Mouse (Mus musculus): Measurements from ENCODE around the gene Hsp90aa1.
"Not testable (repeated sequence)": the region's sequence is repeated elsewhere in the genome, so short reads cannot be mapped to it uniquely, and the experiment has no call there.

Gene Hsp90aa1

GRCm38 (mm10) chr12:110698523-110699170, 3.9 kb downstream of the Hsp90aa1 start:
- no peak for DNase-seq (ENCODE audit: low read depth)

- DNase-seq (ENCODE audit: low read depth): no peak
Measured at GRCm38 (mm10) chr12:110698080-110698479, 4.4 kb downstream of the Hsp90aa1 start.

DNA sequence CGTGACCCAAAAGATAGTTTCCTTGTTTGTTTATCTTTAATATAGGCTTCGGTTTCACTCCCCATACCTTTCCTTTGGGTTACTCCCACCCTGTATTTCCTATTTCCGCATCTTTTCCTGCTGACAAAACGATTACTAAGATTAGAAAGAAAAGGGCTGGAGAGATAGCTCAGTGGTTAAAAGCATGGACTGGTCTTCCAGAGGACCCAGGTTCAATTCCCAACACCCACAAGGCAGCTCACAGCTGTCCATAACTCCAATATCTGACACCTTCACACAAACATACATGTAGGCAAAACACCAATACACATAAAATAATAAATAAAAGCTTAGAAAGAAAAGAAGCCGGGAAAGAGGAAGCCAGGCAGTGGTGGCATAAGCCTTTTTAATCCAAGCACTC, 5.1 kb downstream of the Hsp90aa1 start:
- no peak for DNase-seq (ENCODE audit: low read depth)

GRCm38 (mm10) chr12:110696975-110697400, 5.5 kb downstream of the Hsp90aa1 start:
- no peak for DNase-seq (ENCODE audit: low read depth)

- DNase-seq (ENCODE audit: low read depth): peak; percentile 99
Measured at GRCm38 (mm10) chr12:110696173-110696974, 6.2 kb downstream of the Hsp90aa1 start.

- DNase-seq (ENCODE audit: low read depth): peak; percentile 70
Measured at GRCm38 (mm10) chr12:110695676-110696171, 6.8 kb downstream of the Hsp90aa1 start.

GRCm38 (mm10) chr12:110693378-110693777, 9.2 kb downstream of the Hsp90aa1 start:
- DNase-seq (ENCODE audit: low read depth): not testable (repeated sequence)

DNA sequence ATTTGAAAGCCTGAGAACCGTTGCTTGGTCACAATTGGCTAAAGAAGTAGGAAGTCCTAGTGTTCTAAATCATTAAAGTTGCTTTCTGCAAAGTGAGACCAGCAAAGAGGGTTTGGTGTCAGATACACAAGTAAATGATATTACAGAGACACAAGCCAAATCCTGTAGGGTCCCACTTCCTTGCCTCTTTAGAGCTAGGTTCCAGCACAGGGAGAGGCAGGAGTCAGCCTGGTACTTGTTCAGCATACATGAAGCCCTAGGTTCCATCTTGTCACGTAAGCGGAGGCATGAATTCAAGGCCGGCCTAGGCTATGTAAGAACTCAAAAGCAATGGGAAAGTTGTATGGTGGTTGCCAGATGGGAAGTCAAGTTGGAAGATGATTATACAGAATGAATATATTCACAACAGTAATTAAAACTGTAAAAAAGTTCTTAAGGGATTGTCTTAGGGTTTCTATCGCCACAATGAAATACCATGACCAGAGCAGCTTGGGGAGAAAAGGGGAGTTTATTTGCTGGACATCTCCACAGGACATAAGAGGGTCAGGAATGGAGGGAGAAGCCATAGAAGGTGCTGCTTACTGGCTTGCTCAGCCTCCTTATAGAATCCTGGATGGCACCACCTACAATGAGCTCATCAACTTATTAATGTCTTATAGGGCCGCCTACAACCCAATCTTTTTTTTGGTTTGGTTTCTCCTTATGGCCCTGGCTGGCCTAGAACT, 12.4 kb downstream of the Hsp90aa1 start:
- DNase-seq (ENCODE audit: low read depth): no peak

DNA sequence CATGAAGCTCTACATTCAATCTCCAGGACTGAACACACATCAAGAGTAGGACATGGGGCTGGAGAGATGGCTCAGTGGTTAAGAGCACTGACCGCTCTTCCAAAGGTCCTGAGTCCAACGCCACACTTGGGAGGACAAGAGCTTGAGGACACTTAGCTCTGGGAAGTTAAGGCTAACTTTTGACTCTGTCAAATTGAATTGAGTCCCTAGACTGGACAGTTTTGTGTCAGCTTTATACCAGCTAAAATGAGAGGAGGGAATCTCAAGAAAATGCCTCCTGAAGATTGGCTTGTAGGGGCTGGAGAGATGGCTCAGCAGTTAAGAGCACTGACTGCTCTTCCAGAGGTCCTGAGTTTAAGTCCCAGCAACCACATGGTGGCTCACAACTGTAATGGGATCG, 13.6 kb downstream of the Hsp90aa1 start:
- not testable (repeated sequence) for DNase-seq (ENCODE audit: low read depth)

DNA sequence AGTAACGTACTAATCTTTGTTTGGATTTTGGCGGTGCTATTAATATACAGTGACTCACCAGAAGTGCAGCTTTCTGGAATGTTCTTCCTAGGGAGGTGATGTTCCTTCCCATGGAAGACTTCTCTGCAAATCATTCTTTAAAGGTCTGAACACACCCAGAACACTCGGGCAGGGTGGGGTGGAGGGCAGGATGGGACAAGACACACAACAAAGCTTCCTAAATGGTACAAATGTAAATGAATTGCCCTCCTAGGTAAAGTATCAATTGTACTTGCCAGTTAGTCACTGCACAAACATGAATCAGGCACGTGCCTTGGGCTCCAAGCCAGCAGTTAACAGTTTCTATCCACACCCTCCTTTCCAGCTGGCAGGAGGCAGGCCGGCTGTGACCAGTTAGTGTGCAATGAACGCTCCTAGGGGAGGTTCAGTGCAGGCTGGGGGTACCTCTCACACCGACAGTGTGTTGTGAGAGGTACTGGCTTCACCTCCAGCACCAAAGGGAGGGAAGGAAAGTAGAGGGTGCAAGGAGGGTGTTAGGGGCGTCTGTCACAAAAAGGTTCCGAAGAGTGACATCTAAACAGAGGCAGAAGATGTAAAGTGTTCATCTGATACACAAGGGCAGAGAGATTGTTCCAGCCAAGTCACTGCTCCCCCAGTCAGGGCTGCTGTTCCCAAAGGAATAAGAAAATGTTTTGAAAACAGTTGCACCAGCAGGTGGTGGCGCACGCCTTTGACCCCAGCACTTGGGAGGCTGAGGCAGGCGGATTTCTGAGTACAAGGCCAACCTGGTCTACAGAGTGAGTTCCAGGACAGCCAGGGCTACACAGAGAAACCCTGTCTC, 14.4 kb downstream of the Hsp90aa1 start:
- peak; percentile 97 for DNase-seq (ENCODE audit: low read depth)

- no peak for DNase-seq (ENCODE audit: low read depth)
Measured at GRCm38 (mm10) chr12:110683580-110683979, 18.9 kb downstream of the Hsp90aa1 start.

- DNase-seq (ENCODE audit: low read depth): no peak
Measured at GRCm38 (mm10) chr12:110682561-110683299, 19.8 kb downstream of the Hsp90aa1 start, which contains the start of gene 1700001K19Rik. 1700001K19Rik (minus strand) TSS chr12:110682619.

DNA sequence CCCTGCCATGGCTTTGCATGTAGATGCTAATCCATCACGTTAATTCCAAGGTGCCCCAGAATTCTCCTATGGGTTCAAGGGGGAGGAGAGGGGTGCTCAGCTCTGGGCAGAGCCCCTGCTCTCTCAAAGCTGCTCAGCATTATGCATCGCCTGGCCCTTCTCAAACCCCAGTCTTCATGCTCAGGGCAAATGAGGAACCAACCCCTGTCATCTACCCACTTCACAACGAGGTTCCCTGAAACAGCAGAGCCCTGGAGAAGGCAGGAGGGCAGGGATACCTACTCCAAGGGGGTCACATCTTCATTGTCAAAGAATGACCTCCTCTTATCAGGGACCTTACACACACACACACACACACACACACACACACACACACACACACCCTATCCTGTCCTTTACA, 20.6 kb downstream of the Hsp90aa1 start:
- DNase-seq (ENCODE audit: low read depth): no peak

GRCm38 (mm10) chr12:110681191-110681590, 21.3 kb downstream of the Hsp90aa1 start:
- peak; percentile 69 for DNase-seq (ENCODE audit: low read depth)

DNA sequence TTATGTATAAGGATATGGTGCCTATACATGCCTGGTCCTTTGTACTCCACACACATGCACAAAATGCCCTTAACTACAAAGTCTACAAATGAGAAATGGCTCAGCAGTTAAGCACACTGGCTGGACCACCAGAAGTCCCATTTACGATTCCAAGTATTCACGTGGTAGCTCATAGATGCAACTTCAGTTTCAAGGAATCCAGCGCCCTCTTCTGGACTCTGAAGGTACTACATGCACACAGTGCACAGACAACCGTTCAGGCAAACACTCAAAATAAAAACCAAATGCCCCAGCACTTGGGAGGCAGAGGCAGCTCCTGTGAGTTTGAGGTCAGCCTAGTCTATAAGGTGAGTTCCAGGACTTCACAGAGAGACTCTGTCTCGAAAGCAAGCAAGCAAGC, 28.3 kb downstream of the Hsp90aa1 start:
- peak; percentile 49 for DNase-seq (ENCODE audit: low read depth)

DNA sequence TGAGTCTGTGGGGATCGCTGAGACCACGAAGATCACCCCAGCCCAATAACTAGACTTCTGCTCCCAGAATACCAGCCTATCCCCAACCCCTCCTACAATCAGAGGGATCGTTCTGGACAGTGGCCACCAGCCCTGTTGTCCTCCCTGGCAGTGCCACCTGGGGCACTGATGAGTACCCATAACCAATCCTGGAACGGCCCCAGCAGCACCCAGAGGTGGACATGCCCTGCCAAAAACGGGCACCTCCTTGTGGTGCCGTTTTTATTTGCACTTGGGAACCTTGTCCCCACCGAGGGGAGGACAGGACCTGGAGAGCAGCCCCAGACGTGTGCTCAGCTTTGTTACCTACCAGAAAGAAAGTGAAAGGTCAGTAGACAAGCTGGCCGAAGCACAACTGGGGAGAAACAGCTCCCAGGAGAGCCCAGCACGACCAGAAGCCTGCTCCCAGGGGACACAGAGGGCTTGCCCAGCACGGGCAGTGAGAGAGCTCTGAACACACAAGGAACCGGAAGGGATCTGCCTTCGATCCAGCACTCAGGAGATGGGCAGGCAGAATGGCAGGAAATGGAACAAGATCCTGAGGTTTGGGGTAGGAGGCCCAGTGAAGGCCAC, 35.0 kb downstream of the Hsp90aa1 start:
- DNase-seq (ENCODE audit: low read depth): peak; percentile 46

DNA sequence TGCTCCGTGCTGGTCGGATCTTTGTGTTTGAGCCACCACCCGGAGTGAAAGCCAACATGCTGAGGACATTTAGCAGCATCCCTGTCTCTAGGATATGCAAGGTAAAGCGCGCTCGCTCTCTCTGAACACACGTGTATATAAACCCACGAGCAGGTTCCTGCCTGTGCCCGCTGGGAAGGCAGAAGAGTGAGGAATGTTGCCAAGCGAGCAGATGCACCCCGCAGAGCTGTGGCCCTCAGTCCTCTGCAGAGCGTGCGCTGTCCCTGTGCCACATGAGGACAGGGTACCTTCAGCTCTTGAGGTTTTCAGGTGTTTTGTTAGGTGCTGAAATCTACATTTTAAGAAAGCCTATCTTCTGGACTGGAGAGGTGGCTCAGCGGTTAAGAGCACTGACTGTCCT, 40.8 kb downstream of the Hsp90aa1 start:
- DNase-seq (ENCODE audit: low read depth): no peak

- no peak for DNase-seq (ENCODE audit: low read depth)
Measured at GRCm38 (mm10) chr12:110651464-110651863, 51.1 kb downstream of the Hsp90aa1 start.

- no peak for DNase-seq (ENCODE audit: low read depth)
Measured at GRCm38 (mm10) chr12:110650241-110650641, 52.3 kb downstream of the Hsp90aa1 start.
